Mouse (Mus musculus): ENCODE measurements around the gene Zscan4e.
"Not testable (repeated sequence)": the region's sequence is repeated elsewhere in the genome, so short reads cannot be mapped to it uniquely, and the experiment has no call there.

The Zscan4e gene

DNA sequence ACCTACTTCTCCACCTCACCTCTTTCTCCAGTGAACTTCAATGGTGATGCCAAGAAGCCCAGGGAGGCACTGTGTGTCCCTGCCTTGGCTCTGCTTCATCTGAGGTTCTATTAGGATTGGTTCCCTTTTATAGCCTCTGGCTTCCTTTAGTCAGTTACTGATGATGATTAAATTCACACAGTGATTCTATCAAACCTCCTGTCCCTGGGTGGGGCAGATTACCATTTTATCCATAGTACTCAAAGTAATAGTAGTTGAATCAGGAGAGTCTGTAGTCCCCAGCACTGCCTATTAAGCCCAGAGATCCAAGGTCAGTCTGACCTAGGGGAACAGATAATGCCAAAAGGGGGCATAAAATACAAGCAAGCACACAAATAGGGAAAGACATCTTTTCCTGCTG, at the start of gene Zscan4e:
Gene Zscan4e (minus strand): TSS at position 101 of the 400 bp plus-strand sequence.
- not testable (repeated sequence) for DNase-seq

Measured in lung, postnatal 36 days (tissue).